Mouse (Mus musculus): ENCODE measurements at regions not wholly inside any gene's neighbourhood (a gene's known extent, or its start where the extent isn't known, plus 50 kb on each side); places are given as distances from the start of the nearest gene placed in this dataset.
A peak's percentile ranks its signal among the peaks of the same experiment; 100 is the strongest.

DNA sequence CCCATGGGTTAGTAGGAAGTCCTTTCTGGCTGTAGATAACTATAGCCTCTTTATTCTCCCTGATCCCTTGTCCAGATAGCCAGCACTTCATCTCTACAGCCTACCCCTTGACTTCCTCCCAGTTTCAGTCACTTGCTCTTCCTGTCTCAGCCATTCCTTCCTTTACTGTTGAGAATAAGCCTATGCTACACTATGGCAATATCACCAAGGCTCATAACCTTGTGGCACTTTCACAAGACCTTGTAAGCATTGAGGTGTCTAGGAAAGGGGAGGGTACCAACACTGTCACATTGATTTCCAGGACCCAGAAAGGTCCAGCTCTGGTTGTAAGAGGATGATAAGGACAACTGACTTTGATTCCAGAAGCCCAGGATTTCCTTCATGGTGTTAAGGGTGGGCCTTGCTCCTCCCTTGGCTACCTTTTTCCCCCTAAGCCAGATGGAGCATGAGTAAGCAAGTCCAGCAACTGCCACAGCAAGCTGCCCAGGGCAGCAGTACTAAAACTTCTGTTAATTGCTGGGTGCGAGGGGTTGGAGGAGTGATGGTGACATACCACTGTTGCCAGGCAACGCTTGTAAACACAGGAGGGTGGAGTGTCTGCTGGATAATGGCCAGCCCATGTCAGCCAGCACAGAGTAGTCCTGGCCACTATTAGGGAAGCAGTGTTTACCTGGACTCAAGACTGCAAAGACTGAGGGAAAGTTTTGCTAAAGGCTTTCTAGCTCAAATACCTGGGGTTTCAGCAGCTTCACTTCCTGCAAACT, 75.7 kb downstream of the Ankrd16 start:
- ATAC-seq (replicated peaks; ENCODE audit: low FRiP score, poor library complexity, severe bottlenecking): no peak

DNA sequence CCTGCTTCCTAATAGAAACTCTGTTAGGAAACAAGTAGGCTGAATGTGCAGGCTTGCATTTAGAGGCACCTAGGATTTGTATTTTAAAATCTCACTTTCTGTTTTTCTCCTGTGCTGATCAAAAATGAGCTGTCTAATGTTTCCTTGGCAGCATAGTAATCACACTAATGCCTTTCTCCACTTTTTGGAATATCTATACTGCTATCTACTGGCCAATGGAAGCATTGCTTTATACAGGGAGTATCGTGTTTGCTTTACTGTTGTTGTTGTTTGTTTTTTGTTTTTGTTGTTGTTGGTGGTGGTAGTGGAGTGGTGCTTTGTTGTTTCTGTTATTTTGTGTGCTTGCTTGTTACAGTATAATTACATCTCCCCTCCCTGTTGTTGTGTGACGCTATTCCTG, 92.3 kb downstream of the Ankrd16 start:
- no peak for ATAC-seq (replicated peaks; ENCODE audit: low FRiP score, poor library complexity, severe bottlenecking)

DNA sequence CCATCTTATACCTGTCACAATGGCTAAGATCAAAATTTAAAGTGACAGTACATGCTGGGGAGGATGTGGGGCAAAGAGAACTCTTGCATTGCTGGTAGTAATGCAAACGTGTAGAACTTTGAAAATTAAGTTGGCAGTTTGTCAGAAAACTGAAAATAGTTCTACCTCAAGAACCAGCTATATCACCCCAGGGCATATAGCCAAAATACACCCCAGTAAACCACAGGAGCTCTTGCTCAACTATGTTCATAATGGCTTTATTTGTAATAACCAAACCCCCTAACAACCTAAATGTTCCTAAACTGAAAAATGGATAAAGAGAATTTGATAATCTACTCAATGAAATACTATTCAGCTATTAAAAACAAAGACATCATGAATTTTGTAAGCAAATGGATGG, 102.3 kb downstream of the Ankrd16 start:
- no peak for ATAC-seq (replicated peaks; ENCODE audit: low FRiP score, poor library complexity, severe bottlenecking)

DNA sequence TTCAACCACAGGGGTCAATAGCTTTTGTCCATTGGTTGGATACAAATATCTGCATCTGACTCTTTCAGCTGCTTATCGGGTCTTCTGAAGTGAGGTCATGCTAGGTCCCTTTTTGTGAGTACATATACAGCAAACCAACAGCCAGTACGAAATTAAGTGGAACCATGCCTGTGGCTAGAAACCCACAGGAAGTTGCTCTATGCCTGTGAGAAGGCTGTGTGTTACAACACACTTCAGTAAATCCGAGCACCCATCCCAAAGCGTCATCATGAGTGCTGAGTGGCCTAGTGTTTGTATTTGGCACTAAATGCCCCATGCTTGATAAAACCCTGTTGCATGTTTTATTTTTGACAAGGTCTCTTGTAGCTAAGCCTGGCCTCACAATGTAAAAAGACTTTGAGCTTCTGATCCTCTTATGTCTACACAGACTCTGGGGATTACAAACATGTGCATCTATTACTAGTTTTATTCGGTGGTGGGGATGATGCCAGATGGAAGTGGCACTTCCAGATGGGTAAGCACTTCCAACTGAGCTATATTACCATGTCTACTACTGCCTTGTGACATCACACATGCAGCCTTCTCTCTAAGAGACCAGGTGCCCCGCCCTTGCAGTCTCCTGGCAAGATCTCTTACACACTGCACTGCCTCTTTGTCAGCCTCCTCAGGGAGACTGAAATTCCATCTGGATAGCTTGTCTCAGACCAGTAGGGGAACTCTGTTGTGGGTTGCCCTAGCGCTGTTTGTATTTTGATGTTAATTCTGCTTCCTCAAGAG, 117.3 kb downstream of the Ankrd16 start:
- ATAC-seq (replicated peaks; ENCODE audit: low FRiP score, poor library complexity, severe bottlenecking): no peak

DNA sequence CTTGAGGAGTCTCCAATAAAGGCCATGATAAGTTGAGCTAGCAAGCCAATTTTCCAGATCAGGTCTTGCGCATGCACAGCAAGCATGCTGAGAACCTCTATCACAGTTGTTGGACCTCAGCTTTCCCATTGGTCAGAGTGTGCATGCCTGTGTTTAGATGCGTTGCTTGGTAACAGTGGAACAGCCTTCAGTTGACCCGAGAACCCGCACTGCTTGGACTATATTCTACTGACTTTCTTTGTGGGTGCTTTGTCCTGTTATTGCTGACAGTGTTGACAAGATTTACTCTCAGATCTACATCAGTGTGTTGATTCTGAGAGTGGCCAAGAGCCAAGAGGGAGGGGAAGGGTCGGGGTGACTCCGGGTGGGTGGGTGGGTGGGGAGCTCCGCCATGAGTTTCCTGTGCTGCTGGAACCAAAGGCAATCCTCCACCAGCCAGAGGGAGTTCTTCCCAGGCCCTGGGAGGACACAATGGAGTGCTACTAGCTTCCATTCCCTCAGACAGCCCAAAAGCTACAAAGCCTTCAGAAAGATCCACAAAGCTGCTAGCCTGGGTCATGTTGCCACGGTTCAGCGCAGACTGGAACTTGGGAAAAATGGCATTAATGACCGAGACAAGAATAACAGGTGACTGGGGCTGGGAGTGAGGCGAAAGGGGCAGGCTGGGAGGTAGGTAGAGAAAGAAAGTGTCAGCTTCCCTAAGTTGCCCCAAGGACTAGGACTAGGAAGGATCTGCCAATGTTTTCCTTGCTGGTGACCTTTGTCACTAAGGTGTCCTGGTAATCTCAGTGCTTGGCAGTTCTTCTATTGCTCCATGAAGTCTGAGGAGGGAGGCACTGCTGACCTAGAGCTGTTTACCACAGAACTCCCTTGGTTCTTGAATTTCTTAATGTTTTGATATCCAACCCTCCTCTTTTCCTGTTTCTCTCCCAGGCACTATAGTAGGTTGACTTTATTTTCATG, 122.3 kb downstream of the Ankrd16 start:
- ATAC-seq (replicated peaks; ENCODE audit: low FRiP score, poor library complexity, severe bottlenecking): no peak

DNA sequence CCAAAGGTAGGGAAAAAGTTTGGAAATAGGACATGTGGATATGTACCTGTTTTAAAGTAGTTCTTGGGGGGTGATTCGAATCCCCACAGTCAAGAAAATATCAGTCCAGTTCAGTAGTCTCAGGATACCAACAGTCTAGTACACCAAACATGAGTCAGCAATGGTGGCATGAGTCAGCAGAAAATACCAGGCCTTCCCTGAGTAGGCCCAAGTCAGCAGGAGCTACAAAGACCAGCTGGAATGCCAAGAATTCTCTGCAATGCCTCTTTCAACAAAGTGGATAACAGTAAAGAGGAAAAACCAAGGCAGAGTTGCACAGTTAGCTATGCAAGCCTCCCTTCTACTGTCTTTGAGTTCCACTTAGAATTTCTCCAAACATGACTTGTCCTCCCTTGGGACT, 137.1 kb downstream of the Ankrd16 start:
- ATAC-seq (replicated peaks; ENCODE audit: low FRiP score, poor library complexity, severe bottlenecking): peak; percentile 68

DNA sequence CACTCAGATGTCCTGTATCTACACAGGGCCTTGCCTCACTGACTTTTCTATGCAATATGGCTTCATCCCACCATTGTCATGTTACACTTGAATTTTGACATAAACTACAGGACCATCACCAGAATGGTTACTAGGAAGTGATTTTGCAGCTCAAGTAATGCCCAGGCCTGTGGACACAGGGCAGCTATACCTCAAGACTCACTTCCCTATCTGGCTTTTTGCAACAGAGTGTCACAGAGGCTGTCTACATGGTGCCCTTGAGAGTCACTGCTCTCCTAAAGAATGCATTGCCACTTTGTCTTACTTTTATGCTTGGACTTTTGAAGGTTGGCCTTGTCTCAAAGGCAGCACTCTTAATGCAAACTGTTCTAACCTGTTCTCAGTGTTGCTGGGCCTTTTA, 139.7 kb downstream of the Ankrd16 start:
- no peak for ATAC-seq (replicated peaks; ENCODE audit: low FRiP score, poor library complexity, severe bottlenecking)

DNA sequence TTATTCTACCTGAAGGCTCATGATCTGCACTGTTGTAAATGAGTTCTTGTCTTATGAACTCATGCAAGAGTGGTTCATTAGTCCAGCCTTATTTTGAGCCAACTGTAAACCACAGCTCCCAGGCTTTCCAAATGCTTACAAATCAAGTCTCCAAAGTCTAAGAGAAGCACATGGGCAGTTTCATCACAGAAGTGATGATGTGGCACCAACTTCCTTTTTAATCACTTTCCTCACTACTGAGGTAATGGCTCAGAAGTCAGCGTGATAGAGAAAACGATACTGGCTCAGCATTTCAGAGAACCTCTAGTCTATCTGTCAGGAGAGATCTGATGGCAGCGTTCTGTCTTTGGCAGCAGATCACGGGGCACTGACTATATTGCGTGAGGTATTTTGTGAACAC, 140.4 kb downstream of the Ankrd16 start:
- ATAC-seq (replicated peaks; ENCODE audit: low FRiP score, poor library complexity, severe bottlenecking): no peak

DNA sequence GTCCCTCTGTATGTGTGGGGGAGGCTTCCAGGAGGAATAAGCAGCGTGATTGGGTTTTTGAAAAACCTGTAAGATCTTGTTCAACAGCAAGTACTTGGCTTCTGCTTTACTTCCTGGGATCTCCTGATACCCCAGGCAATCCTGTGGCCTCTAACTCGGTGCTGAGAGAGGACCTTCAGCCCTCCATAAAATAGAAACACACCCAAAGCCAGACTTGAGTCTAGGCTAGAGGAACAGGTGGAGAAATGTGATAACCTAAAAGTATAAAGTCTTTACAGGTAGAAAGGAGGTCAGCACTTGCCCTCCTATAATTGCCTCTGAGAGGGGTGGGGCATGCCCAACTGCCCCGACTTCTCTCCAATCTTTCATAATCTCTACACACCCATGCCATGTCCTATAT, 183.1 kb downstream of the Ankrd16 start:
- no peak for ATAC-seq (replicated peaks; ENCODE audit: low FRiP score, poor library complexity, severe bottlenecking)

DNA sequence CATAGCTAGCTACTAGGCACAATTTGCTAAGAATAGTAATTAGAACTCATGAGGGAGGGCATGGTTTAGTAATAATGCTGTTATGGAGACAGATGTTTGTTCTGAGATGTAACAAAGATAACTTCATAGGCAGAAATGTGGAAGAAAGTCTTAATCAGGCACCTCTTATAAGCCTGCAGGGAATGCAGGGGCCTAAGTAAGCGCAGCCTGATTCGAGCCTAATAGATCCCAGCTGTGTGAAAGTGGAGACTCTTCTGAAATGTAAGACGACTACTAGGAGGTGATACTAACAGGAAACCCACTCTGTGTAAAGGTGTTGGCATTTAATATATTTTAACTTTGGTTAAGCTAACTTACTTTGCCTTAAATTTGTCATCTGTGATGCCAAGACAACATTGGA, 187.7 kb downstream of the Ankrd16 start:
- no peak for ATAC-seq (replicated peaks; ENCODE audit: low FRiP score, poor library complexity, severe bottlenecking)

DNA sequence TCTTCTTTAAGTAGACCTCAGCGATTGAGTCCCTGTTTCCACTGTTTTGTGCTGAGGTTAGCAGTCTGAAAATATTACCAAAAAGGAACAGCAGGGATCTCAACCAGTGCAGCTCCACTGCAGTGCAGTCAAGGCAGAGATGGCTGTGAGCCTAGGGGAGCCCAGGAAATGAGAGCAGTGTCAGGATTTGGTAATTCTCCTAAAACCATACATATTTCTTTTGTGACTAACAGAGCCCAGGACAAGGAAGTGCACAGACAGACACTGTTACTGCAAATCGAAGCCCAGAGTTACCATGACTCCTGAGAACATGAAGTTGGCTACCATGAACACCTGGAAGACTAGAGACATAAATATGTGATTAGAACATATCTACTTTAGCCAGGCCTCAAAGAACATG, 189.3 kb downstream of the Ankrd16 start:
- ATAC-seq (replicated peaks; ENCODE audit: low FRiP score, poor library complexity, severe bottlenecking): no peak

DNA sequence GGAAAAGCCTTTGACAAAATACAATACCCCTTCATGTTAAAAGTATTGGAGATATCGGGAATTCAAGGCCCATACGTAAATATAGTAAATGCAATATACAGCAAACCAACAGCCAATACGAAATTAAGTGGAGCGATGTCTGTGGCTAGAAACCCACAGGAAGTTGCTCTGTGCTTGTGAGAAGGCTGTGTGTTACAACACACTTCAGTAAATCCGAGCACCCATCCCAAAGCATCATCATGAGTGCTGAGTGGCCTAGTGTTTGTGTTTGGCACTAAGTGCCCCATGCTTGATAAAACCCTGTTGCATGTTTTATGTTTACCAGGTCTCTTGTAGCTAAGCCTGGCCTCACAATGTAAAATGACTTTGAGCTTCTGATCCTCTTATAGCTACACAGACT, 194.3 kb downstream of the Ankrd16 start:
- no peak for ATAC-seq (replicated peaks; ENCODE audit: low FRiP score, poor library complexity, severe bottlenecking)

DNA sequence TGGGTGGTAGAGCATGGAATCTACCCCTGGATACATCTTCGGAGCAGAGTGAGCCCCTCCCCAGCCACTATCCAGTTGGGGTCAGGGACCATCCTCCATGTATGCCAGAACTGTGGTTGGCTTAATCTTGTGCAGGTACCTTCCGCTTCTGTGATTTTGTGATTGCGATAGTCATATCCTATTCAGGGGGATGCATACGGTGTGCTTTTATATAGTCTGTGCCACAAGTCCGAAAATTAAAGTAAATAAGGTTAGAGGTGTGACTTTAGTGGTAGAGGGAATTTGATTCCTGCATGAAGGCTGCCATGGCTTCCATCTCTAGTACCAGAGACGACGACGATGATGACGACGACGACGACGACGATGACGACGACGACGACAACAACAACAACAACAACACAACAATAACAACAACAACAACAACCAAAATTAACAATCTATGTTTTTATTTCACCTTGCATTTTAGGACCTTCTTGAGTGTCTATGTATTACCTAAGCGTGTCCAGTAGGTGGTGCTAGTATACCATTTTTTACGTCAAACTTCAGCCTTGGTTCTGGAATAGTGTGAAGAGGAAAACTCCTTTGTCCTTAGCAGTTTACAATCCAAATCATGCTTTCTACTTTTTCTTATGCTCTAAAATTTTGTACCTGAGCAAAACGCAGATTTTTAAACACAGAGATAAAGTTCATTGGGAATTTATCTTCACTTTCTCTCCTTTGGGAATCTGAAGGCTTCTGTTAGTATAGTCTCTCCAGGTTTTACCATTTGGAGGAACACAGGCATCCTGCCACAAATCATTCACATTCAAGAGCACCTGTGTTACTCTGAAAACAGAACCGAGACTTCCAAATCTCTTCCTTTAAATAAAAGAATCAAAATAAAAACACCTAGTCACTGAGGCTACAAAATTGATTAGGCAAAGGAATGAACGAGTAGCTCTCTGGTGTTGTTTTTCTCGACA, 224.5 kb downstream of the Ankrd16 start:
- ATAC-seq (replicated peaks; ENCODE audit: low FRiP score, poor library complexity, severe bottlenecking): no peak

DNA sequence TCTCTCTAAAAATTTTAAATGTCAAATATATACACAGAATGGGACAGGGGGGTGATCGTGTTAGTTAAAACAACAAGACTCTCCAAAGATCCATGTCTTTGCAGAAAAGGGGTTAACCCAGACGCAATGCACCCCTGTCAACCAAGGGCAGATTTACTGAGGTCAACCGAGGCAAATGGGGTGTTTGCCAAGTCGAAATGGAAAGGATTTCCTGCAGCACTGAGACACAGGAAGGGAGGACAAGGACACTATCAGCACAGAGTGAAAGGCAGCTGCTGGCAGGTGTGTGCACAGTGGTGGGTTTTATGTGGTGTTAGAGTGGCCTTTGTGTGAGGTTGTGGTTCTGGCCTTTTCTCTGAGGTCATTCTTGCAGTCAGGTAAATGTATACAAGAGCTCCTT, 226.7 kb downstream of the Ankrd16 start:
- no peak for ATAC-seq (replicated peaks; ENCODE audit: low FRiP score, poor library complexity, severe bottlenecking)

DNA sequence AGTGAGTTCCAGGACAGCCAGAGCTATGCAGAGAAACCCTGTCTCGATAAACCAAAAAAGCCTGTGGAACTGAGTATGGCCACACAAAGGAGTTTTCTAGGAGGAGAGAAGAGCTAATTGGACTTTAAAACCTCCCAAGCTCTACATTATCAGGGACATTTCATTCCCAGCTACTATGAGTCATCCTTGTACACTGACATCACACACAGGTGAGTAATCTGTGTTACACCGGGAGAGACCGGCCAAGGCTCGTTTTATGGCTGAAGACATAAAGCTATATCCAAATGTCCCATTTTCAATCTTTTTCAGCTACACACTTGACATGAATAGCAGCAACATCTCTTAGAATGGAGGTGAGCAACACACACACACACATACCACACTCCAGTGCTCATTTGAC, 229.5 kb downstream of the Ankrd16 start:
- ATAC-seq (replicated peaks; ENCODE audit: low FRiP score, poor library complexity, severe bottlenecking): no peak

DNA sequence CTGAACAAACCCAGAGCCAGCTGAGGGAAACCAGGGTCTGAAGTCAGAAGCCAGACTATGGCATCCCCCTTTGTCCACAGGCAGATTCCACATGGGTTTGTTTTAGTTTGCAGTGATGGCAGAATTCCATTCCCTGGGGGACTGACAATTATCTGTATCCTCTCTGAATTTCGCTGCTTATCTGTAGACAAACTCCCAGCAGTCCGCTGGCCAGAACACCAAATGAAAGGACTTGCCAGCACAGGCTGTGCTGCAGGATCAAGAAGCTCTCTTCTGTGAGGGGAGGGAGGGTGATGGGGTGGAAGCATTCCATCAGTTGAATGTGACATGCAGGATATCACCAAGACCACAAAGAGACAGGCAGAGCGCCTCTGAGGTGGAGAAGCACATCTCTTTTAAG, 233.8 kb downstream of the Ankrd16 start:
- no peak for ATAC-seq (replicated peaks; ENCODE audit: low FRiP score, poor library complexity, severe bottlenecking)

DNA sequence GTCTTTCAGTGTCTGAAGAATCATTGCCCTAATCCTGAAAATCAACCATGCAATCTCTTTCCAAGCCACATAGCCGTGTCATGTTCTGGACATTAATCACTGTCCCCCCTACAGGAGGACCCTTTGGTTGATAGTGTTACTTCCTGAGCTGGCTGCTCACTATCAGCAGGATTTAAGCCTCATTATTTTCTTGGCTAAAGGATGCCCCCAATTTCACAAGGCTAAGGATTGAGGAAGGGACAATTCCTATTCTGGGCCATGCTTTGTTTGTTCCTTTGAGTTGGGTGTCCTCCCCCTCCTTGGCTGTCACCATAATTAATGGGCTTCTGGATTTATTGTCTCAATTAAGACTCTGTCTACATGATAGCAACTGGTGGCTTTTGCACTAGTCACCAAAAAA, 241.9 kb downstream of the Ankrd16 start:
- ATAC-seq (replicated peaks; ENCODE audit: low FRiP score, poor library complexity, severe bottlenecking): no peak

DNA sequence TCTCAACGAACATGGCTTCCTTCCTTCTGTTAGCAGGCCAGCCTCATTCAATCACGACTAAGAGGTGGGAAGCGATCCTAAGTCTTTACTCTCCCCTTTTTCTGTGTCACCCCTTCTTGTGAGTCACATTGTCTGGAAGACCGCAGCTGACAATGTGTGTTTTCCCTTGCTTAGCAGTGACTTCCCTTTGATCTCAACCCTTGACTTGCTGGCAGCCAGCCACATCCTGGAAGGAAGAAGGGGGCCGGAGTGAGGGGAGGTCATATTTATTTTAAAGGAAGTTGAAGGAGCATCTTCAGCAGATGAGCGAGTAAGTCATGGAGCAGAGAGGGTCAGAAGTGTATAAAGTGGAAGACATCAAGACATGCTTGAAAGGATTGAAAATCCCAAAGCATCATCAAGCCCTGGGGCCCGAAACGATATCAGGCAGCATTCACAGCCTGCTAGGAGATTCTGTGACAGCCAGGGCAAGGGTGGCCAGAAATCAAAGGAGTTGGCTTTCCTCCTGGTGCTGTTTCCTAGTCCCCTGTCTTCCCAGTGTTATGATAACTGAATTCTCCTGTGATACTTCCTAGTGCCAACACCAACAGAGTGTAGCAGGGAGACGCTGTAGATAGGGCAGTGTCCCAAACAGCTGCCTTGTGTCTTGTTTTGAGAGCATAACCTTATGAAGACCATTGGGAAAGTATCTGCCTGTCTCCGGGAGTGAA, 245.9 kb downstream of the Ankrd16 start:
- no peak for ATAC-seq (replicated peaks; ENCODE audit: low FRiP score, poor library complexity, severe bottlenecking)

DNA sequence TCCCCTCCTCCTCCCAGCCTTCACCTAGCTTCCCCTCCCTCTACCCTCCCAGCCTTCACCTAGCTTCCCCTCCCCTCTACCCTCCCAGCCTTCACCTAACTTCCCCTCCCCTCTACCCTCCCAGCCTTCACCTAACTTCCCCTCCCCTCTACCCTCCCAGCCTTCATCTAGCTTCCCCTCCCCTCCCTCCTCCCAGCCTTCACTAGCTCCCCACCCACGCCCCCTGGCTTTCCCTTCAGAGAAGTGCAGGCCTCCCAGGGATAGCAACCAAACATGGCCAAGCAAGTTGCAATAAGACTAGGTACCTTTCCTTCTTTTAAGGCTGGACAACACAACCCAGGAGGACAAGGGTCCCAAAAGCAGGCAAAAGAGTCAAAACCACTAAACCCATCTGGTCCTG, 248.5 kb downstream of the Ankrd16 start:
- ATAC-seq (replicated peaks; ENCODE audit: low FRiP score, poor library complexity, severe bottlenecking): no peak

Measured in erythroid progenitor cell, adult 5-6 weeks (primary cell).